Mouse (Mus musculus) forebrain, embryonic 11.5 days (tissue): ENCODE measurements around the gene Cuedc1. TPM values are rescaled to one million over a fixed set of nuclear protein-coding genes. Genes with fewer than 3 reads are reported as not detected.
"Not testable (repeated sequence)": the region's sequence is repeated elsewhere in the genome, so short reads cannot be mapped to it uniquely, and the experiment has no call there.

ENCODE experiments used
- ATAC-seq: fragments of 200-750 bp; cut with Nextera tagmentation; replicated peaks from 2 replicates; pipeline ENCODE4 v1.8.0; 2017; ENCODE audit warnings: moderate TSS enrichment; ENCODE audit not compliant: low FRiP score
- DNase-seq: peaks from one replicate; pipeline ENCODE4 v3.0.0-alpha.2; 2017; ENCODE audit warnings: low spot score
- H3K27ac ChIP-seq: fragments of 300-500 bp; sonication (generic); 2 replicates; pipeline ENCODE4 v1.5.1; 2014; ENCODE audit warnings: low read depth, low read length
- H3K27me3 ChIP-seq: fragments of 300-500 bp; sonication (generic); 2 replicates; pipeline ENCODE4 v1.6.1; 2014; ENCODE audit warnings: mild to moderate bottlenecking, low read length, mixed read lengths; ENCODE audit not compliant: control insufficient read depth, insufficient read depth
- H3K36me3 ChIP-seq: fragments of 300-500 bp; sonication (generic); 2 replicates; pipeline ENCODE4 v1.6.1; 2014; ENCODE audit warnings: mild to moderate bottlenecking, low read length, moderate library complexity, mixed read lengths; ENCODE audit not compliant: control insufficient read depth, insufficient read depth
- H3K4me1 ChIP-seq: fragments of 300-500 bp; sonication (generic); replicated peaks from 2 replicates; pipeline ENCODE4 v1.6.1; 2014; ENCODE audit warnings: low read length, mixed read lengths; ENCODE audit not compliant: control insufficient read depth, insufficient read depth
- H3K4me2 ChIP-seq: fragments of 300-500 bp; sonication (generic); 2 replicates; pipeline ENCODE4 v1.6.1; 2014; ENCODE audit warnings: low read depth, mild to moderate bottlenecking, low read length, moderate library complexity, mixed read lengths; ENCODE audit not compliant: severe bottlenecking
- H3K4me3 ChIP-seq: fragments of 300-500 bp; sonication (generic); 2 replicates; pipeline ENCODE4 v1.5.1; 2014; ENCODE audit warnings: low read depth, low read length
- H3K9ac ChIP-seq: fragments of 300-500 bp; sonication (generic); 2 replicates; pipeline ENCODE4 v1.6.1; 2014; ENCODE audit warnings: low read length
- H3K9me3 ChIP-seq: fragments of 300-500 bp; sonication (generic); 2 replicates; pipeline ENCODE4 v1.6.1; 2016; ENCODE audit warnings: low read length, mixed read lengths; ENCODE audit not compliant: control insufficient read depth
- WGBS: fragments of 180-500 bp; shearing (Covaris S2); extraction: QIAGEN DNeasy Blood & Tissue Kit; methylation state at CpG from one replicate; pipeline ENCODE4 v1.1.7; 2014; 5-methylcytosine and 5-hydroxymethylcytosine counted together
- polyA plus RNA-seq: library from polyadenylated mRNA; unstranded; fragments of >200 nt; fragmentation: Nextera tagmentation; extraction: Ambion mirVana; gene quantifications from 2 replicates; pipeline ENCODE4 v1.2.1, GENCODE M21; 2014

Gene Cuedc1
- polyA plus RNA-seq, 1 experiment from 2014 or later: 26.2 TPM

GRCm38 (mm10) chr11:88206576-88206975, 108.7 kb downstream of the Cuedc1 start:
- not testable (repeated sequence) for H3K36me3 ChIP-seq, H3K4me2 ChIP-seq, H3K27ac ChIP-seq, ATAC-seq, H3K4me3 ChIP-seq, H3K9me3 ChIP-seq, H3K4me1 ChIP-seq, H3K9ac ChIP-seq, H3K27me3 ChIP-seq
- DNase-seq: peak; percentile 50
- 93% methylated on average over 8 of the region's 8 CpGs for WGBS

GRCm38 (mm10) chr11:88207697-88208096, 109.8 kb downstream of the Cuedc1 start:
- H3K4me3 ChIP-seq: no peak overlapping the region
- ATAC-seq (no peak), DNase-seq (no peak)
- no peaks in the 10 kb centered on the region for H3K9me3 ChIP-seq
- H3K4me2 ChIP-seq: no peak overlapping the region
- peaks cover 2% of the 10 kb centered on the region; the same call in 1 of the 2 replicates for H3K36me3 ChIP-seq
- WGBS: 99% methylated on average over 2 of the region's 2 CpGs
- no peak overlapping the region for H3K27ac ChIP-seq
- H3K27me3 ChIP-seq: no peaks in the 10 kb centered on the region
- H3K4me1 ChIP-seq: peaks cover 3% of the 10 kb centered on the region
- no peak overlapping the region for H3K9ac ChIP-seq

- no peak overlapping the region for H3K9ac ChIP-seq
- DNase-seq (no peak), ATAC-seq (no peak)
- H3K36me3 ChIP-seq: peaks cover 2% of the 10 kb centered on the region; the same call in 1 of the 2 replicates
- no peak overlapping the region for H3K4me2 ChIP-seq
- H3K9me3 ChIP-seq: no peaks in the 10 kb centered on the region
- peaks cover 7% of the 10 kb centered on the region for H3K4me1 ChIP-seq
- H3K4me3 ChIP-seq: no peak overlapping the region
- H3K27me3 ChIP-seq: no peaks in the 10 kb centered on the region
- 85% methylated on average over 5 of the region's 5 CpGs for WGBS
- no peak overlapping the region for H3K27ac ChIP-seq
These were observed 114.1 kb downstream of the Cuedc1 start for GRCm38 (mm10) chr11:88211824-88212582.

- ATAC-seq (no peak), DNase-seq (no peak)
- Histone ChIP-seq H3K4me2 (no peak overlapping the region), H3K27ac (no peak overlapping the region), H3K9me3 (no peaks in the 10 kb centered on the region), H3K36me3 (peaks cover 2% of the 10 kb centered on the region; the same call in 1 of the 2 replicates), H3K27me3 (no peaks in the 10 kb centered on the region), H3K4me1 (peaks cover 7% of the 10 kb centered on the region), H3K9ac (no peak overlapping the region), H3K4me3 (no peak overlapping the region)
- WGBS: 62% methylated on average over 6 of the region's 6 CpGs
These were observed 115.9 kb downstream of the Cuedc1 start for GRCm38 (mm10) chr11:88213757-88214156.

- no peaks in the 10 kb centered on the region for H3K9me3 ChIP-seq
- peak; percentile 55; the same call in 1 of the 2 replicates for ATAC-seq
- H3K36me3 ChIP-seq: peaks cover 2% of the 10 kb centered on the region; the same call in 1 of the 2 replicates
- peak; percentile 56 for DNase-seq
- no peak overlapping the region for H3K4me3 ChIP-seq
- H3K27me3 ChIP-seq: no peaks in the 10 kb centered on the region
- no peak overlapping the region for H3K9ac ChIP-seq
- H3K4me2 ChIP-seq: no peak overlapping the region
- peaks cover 7% of the 10 kb centered on the region for H3K4me1 ChIP-seq
- 66% methylated on average over 21 of the region's 21 CpGs for WGBS
- no peak overlapping the region for H3K27ac ChIP-seq
These were observed 117.3 kb downstream of the Cuedc1 start for GRCm38 (mm10) chr11:88214881-88215831.

- H3K9ac ChIP-seq: no peak overlapping the region
- no peak overlapping the region; the same call in 1 of the 2 replicates for H3K27ac ChIP-seq
These were observed 118.4 kb downstream of the Cuedc1 start for GRCm38 (mm10) chr11:88216231-88216685.

GRCm38 (mm10) chr11:88218155-88218554, 120.3 kb downstream of the Cuedc1 start:
- Histone ChIP-seq H3K9me3 (no peaks in the 10 kb centered on the region), H3K4me1 (peaks cover 7% of the 10 kb centered on the region), H3K27me3 (no peaks in the 10 kb centered on the region), H3K4me3 (no peak overlapping the region), H3K9ac (no peak overlapping the region), H3K4me2 (no peak overlapping the region), H3K27ac (no peak overlapping the region), H3K36me3 (no peaks in the 10 kb centered on the region)
- DNase-seq (no peak), ATAC-seq (no peak)
- whole genome bisulfite sequencing: 92% methylated on average over 6 of the region's 6 CpGs

More at GRCm38 (mm10) chr11:88216231-88216685, 118.4 kb downstream of the Cuedc1 start:
- no peaks in the 10 kb centered on the region for H3K27me3 ChIP-seq
- H3K4me1 ChIP-seq: peaks cover 7% of the 10 kb centered on the region
- DNase-seq: peak; percentile 82
- peak overlapping the region; percentile 24; the same call in 1 of the 2 replicates for H3K4me2 ChIP-seq
- 17% methylated on average over 10 of the region's 10 CpGs for WGBS
- no peak overlapping the region for H3K4me3 ChIP-seq
- no peaks in the 10 kb centered on the region for H3K9me3 ChIP-seq
- 0 out of 2 replicates have a peak, but pooled peaks have one; percentile 33 for ATAC-seq
- H3K36me3 ChIP-seq: peaks cover under 1% of the 10 kb centered on the region; the same call in 1 of the 2 replicates

GRCm38 (mm10) chr11:88218586-88218985, 120.7 kb downstream of the Cuedc1 start:
- Histone ChIP-seq H3K4me1 (peaks cover 7% of the 10 kb centered on the region), H3K36me3 (no peaks in the 10 kb centered on the region), H3K9me3 (no peaks in the 10 kb centered on the region), H3K4me3 (no peak overlapping the region), H3K4me2 (no peak overlapping the region), H3K9ac (no peak overlapping the region), H3K27ac (no peak overlapping the region), H3K27me3 (no peaks in the 10 kb centered on the region)
- DNase-seq: no peak
- no peak for ATAC-seq
- 69% methylated on average over 7 of the region's 7 CpGs for WGBS
